Mouse (Mus musculus) midbrain, embryonic 16.5 days (tissue): ENCODE results near the gene Prdm5. TPM values are rescaled to one million over a fixed set of nuclear protein-coding genes. Genes with fewer than 3 reads are reported as not detected.
A peak's percentile ranks its signal among the peaks of the same experiment; 100 is the strongest.

Source experiments
- ATAC-seq: fragments of 200-750 bp; cut with Nextera tagmentation; 2 replicates; pipeline ENCODE4 v1.8.0; 2017; ENCODE audit warnings: moderate TSS enrichment
- H3K27ac ChIP-seq: fragments of 300-500 bp; sonication (generic); 2 replicates; pipeline ENCODE4 v1.5.1; 2014; ENCODE audit warnings: mild to moderate bottlenecking, low read length, mixed read lengths
- H3K27me3 ChIP-seq: fragments of 300-500 bp; sonication (generic); 2 replicates; pipeline ENCODE4 v1.6.1; 2014; ENCODE audit warnings: low read depth, low read length, mixed read lengths; ENCODE audit not compliant: control insufficient read depth, insufficient read depth
- H3K36me3 ChIP-seq: fragments of 300-500 bp; sonication (generic); 2 replicates; pipeline ENCODE4 v1.6.1; 2014; ENCODE audit warnings: mild to moderate bottlenecking, low read length, moderate library complexity, mixed read lengths; ENCODE audit not compliant: control insufficient read depth, insufficient read depth
- H3K4me1 ChIP-seq: fragments of 300-500 bp; sonication (generic); 2 replicates; pipeline ENCODE4 v1.6.1; 2014; ENCODE audit warnings: mild to moderate bottlenecking, low read length, mixed read lengths; ENCODE audit not compliant: control insufficient read depth, insufficient read depth
- H3K4me2 ChIP-seq: fragments of 300-500 bp; sonication (generic); 2 replicates; pipeline ENCODE4 v1.6.1; 2014; ENCODE audit warnings: mild to moderate bottlenecking, low read length, mixed read lengths
- H3K4me3 ChIP-seq: fragments of 300-500 bp; sonication (generic); 2 replicates; pipeline ENCODE4 v1.5.1; 2014; ENCODE audit warnings: low read depth, mild to moderate bottlenecking, low read length, moderate library complexity, mixed read lengths
- H3K9ac ChIP-seq: fragments of 300-500 bp; sonication (generic); 2 replicates; pipeline ENCODE4 v1.6.1; 2014; ENCODE audit warnings: low read depth, low read length, mixed read lengths
- H3K9me3 ChIP-seq: fragments of 300-500 bp; sonication (generic); replicated peaks from 2 replicates; pipeline ENCODE4 v1.6.1; 2014; ENCODE audit warnings: mild to moderate bottlenecking, low read length, mixed read lengths; ENCODE audit not compliant: control insufficient read depth, poor library complexity, severe bottlenecking
- WGBS: fragments of 180-500 bp; shearing (Covaris S2); extraction: QIAGEN DNeasy Blood & Tissue Kit; methylation state at CpG from one replicate; pipeline ENCODE4 v1.1.7; 2014; 5-methylcytosine and 5-hydroxymethylcytosine counted together
- polyA plus RNA-seq: library from polyadenylated mRNA; unstranded; fragments of >200 nt; fragmentation: Nextera tagmentation; extraction: Ambion mirVana; gene quantifications from 2 replicates; pipeline ENCODE4 v1.2.1, GENCODE M21; 2015

Prdm5 gene
- 3.7 and 4.3 TPM in 2 replicates for polyA plus RNA-seq

DNA sequence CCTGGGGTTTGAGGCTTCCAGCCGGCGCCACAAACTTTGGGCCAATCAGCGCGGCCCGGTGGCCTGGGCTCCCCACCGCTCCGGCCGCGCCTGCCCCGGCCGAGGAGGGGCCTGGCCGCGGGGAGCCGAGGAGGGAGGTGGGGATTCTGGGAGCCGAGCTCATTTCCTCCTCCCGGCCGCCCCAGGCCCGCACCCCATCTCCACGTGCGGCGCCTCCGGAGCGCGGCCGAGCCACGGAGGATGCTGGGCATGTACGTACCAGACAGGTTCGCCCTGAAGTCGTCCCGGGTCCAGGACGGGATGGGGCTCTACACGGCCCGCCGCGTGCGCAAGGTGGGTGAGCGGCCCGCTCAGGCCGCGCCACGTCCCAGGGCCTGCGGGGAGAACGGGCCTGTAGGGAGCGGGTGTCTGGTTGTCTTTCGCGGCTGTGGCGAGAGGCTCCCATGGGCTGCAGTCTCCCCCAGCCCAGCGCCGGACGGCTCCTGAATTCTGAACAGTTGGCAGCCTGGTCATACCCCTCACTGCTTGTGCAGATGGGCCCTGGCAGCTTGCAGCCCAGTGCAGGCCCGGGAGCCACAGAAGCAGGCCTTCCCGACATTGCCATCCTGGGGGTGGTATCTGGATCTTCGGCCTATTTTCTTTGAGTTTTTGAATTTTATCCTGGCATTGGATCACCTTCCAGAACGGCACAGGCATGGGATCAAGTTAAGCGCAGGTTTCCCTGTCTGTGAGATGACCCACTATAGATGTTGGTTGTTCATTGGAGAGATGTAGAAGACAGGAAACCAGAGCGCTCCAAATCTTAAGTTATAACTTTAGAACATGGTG, at the start of gene Prdm5:
TSS of gene Prdm5 (plus strand) at position 128 of the 828 bp plus-strand sequence.
- peak within 1 kb of the TSS; percentile 64 for H3K27ac ChIP-seq
- H3K9me3 ChIP-seq, result no peaks in the 10 kb centered on the region
- H3K4me1 ChIP-seq, result peaks cover 4% of the 10 kb centered on the region; the same call in 1 of the 2 replicates
- ATAC-seq, result peak; percentile 96
- peak within 1 kb of the TSS; percentile 98 for H3K4me2 ChIP-seq
- WGBS, result 4% methylated on average over 53 of the region's 56 CpGs
- peak within 1 kb of the TSS; percentile 57 for H3K4me3 ChIP-seq
- no peaks in the 10 kb centered on the region for H3K36me3 ChIP-seq
- H3K27me3 ChIP-seq, result no peaks in the 10 kb centered on the region; the same call in 1 of the 2 replicates
- H3K9ac ChIP-seq, result peak within 1 kb of the TSS; percentile 83

DNA sequence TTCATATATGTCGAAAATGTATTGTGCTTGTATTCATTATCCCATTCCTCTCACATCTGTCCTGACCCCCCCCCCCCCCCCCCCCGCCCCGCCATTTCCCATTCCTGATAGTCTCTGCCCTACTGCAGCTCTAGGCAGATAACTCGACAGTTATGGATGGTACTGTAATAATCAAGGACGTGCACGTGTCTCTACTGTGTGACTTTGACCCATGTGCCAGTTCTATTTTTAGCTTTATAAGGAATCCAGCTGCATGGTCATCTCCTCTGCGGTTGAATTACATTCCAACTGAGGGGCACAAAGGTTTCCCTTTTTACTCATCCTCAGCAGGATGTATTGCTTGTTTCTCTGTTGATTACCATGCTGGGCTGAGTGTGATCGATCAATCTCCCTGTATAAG, 39.3 kb upstream of the Prdm5 start:
- no peak overlapping the region for H3K27ac ChIP-seq
- WGBS, result 71% methylated on average over 7 of the region's 8 CpGs
- ATAC-seq, result no peak
- H3K27me3 ChIP-seq, result no peaks in the 10 kb centered on the region
- H3K36me3 ChIP-seq, result no peaks in the 10 kb centered on the region
- no peak overlapping the region for H3K9ac ChIP-seq
- no peak overlapping the region for H3K4me2 ChIP-seq
- H3K9me3 ChIP-seq, result no peaks in the 10 kb centered on the region
- no peak overlapping the region for H3K4me3 ChIP-seq
- no peaks in the 10 kb centered on the region for H3K4me1 ChIP-seq

DNA sequence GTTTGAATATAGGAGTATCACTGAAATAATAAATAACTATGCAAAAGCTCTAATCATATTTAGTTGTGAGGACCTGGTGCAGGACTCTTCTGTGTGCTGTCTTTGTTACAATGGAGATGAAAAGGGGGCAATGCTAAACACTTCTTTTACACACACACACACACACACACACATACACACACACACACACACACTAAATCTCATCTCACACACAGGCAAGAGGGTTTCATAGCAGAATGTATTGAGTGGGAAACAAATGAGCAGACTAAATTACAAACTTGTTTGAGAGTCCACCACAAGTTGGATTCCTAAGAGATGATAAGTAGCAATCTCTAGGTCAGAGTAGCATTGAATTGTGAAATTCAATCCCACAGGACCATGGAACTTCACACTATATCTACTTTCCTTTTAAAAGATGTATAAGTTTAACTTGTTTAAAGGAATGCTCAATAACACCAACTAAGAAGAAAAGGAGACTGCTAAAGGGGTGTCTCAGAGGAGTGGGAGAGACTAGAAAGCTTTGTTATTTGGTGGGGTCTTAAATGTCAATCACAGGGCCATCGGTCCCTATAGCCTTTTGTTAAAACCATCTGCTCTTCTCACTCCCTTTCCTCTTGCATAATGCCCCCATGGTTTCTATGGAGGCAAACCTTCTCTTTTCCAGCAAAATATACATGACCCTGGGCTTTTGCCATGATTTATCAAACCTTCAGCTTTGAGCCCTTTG, 35.5 kb upstream of the Prdm5 start:
- Histone ChIP-seq H3K9ac (no peak overlapping the region), H3K27ac (no peak overlapping the region), H3K27me3 (no peaks in the 10 kb centered on the region), H3K4me3 (no peak overlapping the region), H3K9me3 (peaks cover 7% of the 10 kb centered on the region; the same call in 1 of the 2 replicates), H3K4me2 (no peak overlapping the region), H3K4me1 (no peaks in the 10 kb centered on the region), H3K36me3 (no peaks in the 10 kb centered on the region)
- 15% methylated on average over 1 of the region's 1 CpGs for WGBS
- ATAC-seq, result no peak

DNA sequence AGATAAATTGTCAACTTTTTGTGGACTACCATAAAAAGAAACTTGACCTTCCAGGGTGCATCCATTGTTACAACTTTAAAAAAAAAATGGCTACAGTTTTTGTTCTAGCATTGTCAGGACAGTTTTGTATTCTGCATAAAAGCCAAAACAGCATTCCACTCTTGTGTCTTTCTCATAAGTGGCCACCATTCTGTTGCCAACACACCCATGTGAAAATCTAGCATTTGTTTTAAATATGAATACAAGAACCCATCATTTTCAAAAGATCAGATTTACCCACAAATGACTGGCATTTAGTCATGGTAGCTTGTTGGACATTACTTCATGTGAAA, 35.0 kb upstream of the Prdm5 start:
- no peak overlapping the region for H3K27ac ChIP-seq
- H3K27me3 ChIP-seq, result no peaks in the 10 kb centered on the region
- no peak overlapping the region for H3K4me2 ChIP-seq
- no peak for ATAC-seq
- no peak overlapping the region for H3K4me3 ChIP-seq
- H3K9me3 ChIP-seq, result peaks cover 7% of the 10 kb centered on the region; the same call in 1 of the 2 replicates
- H3K36me3 ChIP-seq, result no peaks in the 10 kb centered on the region
- H3K9ac ChIP-seq, result no peak overlapping the region
- H3K4me1 ChIP-seq, result no peaks in the 10 kb centered on the region

DNA sequence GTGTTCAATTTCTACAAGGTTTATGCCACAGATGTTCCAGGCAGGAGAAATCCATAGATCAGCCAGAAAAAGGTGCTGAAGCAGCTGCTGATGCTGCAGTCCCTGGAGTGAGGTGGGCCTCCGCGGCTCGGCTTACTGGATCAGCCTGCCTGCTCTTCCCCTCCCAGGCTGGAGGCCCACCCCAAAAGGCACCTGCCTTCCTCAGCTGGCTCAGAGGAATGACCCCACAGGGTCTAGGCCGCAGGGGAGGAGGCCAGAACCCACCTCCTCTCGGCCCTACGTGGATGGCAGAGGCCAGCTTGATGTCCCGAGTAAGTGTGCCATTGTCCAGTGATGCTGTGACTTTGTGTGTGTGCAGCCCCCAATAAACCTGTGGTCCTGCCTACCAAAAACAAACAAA, 20.6 kb upstream of the Prdm5 start:
- ATAC-seq, result no peak
- H3K4me3 ChIP-seq, result no peak overlapping the region
- H3K36me3 ChIP-seq, result no peaks in the 10 kb centered on the region
- no peaks in the 10 kb centered on the region for H3K9me3 ChIP-seq
- no peak overlapping the region for H3K27ac ChIP-seq
- H3K4me1 ChIP-seq, result no peaks in the 10 kb centered on the region
- no peak overlapping the region for H3K9ac ChIP-seq
- WGBS, result 51% methylated on average over 7 of the region's 7 CpGs
- no peak overlapping the region for H3K4me2 ChIP-seq
- no peaks in the 10 kb centered on the region for H3K27me3 ChIP-seq

DNA sequence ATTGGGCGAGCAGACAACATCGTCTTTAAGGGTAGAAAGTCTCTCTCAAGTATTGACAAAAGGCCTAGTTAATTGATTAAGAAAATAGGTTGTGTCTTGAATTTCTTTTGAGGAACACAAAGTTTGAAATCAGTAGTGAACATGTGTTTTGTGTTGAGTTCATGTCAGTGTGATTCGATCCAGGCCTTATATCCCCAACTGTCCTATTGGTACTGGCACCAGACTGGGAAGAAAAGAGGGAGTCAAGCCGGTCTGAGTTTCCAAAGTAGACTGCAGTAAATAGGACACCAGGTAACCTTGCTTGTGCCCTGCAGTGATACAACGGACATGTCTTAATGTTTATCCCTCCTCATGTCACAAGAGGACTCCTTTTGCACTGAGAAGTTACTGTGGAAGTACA, 19.6 kb upstream of the Prdm5 start:
- H3K9me3 ChIP-seq, result no peaks in the 10 kb centered on the region
- no peak overlapping the region for H3K27ac ChIP-seq
- no peaks in the 10 kb centered on the region for H3K36me3 ChIP-seq
- no peaks in the 10 kb centered on the region for H3K4me1 ChIP-seq
- ATAC-seq, result no peak
- WGBS, result 90% methylated on average over 5 of the region's 5 CpGs
- H3K27me3 ChIP-seq, result no peaks in the 10 kb centered on the region
- H3K4me2 ChIP-seq, result no peak overlapping the region
- H3K4me3 ChIP-seq, result no peak overlapping the region
- H3K9ac ChIP-seq, result no peak overlapping the region

DNA sequence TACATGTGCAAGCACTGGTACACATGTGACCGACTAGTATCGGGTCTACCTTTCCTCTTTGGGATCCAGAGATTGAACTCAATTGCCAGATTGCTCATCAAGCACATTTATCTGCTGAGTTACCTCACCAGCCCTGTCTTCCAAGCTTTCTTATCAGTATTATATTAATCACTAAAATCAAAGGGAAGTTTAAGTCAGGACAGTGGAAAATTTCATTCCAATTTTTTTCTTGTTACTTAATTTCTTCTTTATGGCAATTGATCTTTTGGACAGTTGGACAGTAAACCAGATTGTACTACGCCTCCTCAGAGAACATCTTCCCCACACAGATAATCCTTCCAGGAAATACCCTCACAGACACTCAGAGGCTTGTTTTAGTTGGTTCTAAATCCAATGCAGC, 18.7 kb upstream of the Prdm5 start:
- no peak for ATAC-seq
- Histone ChIP-seq H3K4me1 (no peaks in the 10 kb centered on the region), H3K36me3 (no peaks in the 10 kb centered on the region), H3K27ac (no peak overlapping the region), H3K4me3 (no peak overlapping the region), H3K4me2 (no peak overlapping the region), H3K9me3 (no peaks in the 10 kb centered on the region), H3K27me3 (no peaks in the 10 kb centered on the region), H3K9ac (no peak overlapping the region)
- WGBS, result 89% methylated on average over 3 of the region's 3 CpGs

DNA sequence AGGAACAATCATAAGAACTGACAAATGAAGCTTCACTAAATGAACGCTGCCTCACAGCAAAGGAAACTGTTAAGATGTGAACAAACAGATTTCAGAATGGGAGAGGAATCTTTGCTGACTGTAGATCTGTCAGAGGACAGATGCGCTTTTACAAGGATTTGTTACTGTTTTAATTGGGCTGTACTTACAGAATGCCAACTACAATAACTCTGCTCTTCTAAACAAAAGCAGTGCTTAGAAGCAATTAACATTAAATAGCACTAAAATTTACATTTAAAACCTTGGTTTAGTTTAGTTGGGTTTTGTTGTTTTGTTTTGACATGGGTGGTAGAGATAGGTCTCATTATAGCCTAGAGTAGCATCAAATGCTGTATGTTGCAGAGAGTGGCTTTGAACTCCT, 14.3 kb upstream of the Prdm5 start:
- H3K4me1 ChIP-seq, result no peaks in the 10 kb centered on the region
- no peaks in the 10 kb centered on the region for H3K9me3 ChIP-seq
- H3K4me2 ChIP-seq, result no peak overlapping the region
- no peaks in the 10 kb centered on the region for H3K36me3 ChIP-seq
- no peak overlapping the region for H3K9ac ChIP-seq
- ATAC-seq, result no peak
- H3K4me3 ChIP-seq, result no peak overlapping the region
- no peak overlapping the region for H3K27ac ChIP-seq
- H3K27me3 ChIP-seq, result no peaks in the 10 kb centered on the region
- WGBS, result 85% methylated on average over 2 of the region's 2 CpGs

DNA sequence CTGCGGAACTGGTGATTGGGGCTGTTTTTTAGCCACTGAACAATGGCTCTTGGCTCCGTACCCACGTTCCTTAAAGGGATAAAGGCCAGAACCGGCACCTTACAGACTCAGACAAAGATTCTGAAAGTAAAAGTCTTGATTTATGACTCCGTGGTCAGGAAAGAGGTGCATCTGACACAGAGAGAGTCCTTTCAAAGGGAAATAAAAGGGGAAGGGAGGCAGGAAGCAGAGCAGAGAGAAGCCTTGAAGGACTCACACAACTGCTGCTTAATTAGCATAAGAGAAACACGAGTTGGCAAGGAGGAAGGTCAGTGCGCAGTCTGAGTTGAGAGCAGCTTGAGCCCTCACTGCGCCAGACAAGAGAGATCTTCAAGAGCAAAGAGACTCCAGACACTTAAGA, 13.7 kb upstream of the Prdm5 start:
- no peak overlapping the region for H3K4me3 ChIP-seq
- no peaks in the 10 kb centered on the region for H3K9me3 ChIP-seq
- no peak overlapping the region for H3K27ac ChIP-seq
- ATAC-seq, result 0 out of 2 replicates have a peak, but pooled peaks have one; percentile 48
- no peaks in the 10 kb centered on the region for H3K36me3 ChIP-seq
- no peak overlapping the region for H3K4me2 ChIP-seq
- 10% methylated on average over 8 of the region's 8 CpGs for WGBS
- no peaks in the 10 kb centered on the region for H3K27me3 ChIP-seq
- no peak overlapping the region for H3K9ac ChIP-seq
- no peaks in the 10 kb centered on the region for H3K4me1 ChIP-seq
